Mouse (Mus musculus) left cerebral cortex, postnatal 25 days (tissue): ENCODE results near the gene Tgm6. TPM values are rescaled to one million over a fixed set of nuclear protein-coding genes. Genes with fewer than 3 reads are reported as not detected.
A peak's percentile ranks its signal among the peaks of the same experiment; 100 is the strongest.

ENCODE experiments used
- DNase-seq, 2 experiments: peaks; one replicate each; pipeline ENCODE4 v3.0.0; 2022; ENCODE audit warnings: low spot score in 2 of 2, mixed read lengths in 1 of 2
- intact Hi-C: fragments of 180-260 bp; cut with DNase I; formaldehyde crosslinking; loops from one replicate; pipeline ENCODE4 v1.15.1; 2025
- total RNA-seq, 2 experiments: library from RNA; stranded (reverse); gene quantifications; 2 replicates each; pipeline ENCODE4 v1.2.3; 2021

The Tgm6 gene
- total RNA-seq, 2 experiments from 2014 or later: 0.16 TPM; not detected in 1

DNA sequence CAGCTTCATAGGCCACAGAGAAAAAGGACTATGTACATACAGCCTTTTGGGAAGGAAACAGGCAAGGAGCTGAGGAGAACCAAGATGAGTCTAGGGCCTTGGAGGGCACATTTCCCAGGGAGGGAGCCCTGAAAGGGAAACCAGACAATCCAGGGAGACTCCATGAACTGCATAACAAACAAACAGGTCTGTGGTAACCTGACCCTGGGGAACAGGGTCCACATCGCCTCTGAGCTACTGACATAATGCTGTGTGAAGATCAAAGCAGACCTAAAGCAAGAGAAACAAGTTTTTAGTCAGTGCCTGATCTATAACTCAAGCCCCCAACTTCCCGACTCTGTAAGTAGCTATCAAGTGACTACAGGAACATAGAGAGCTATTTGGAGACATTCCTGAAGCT, 59.5 kb downstream of the Tgm6 start:
- intact Hi-C loops: no loop called here
- no peak for DNase-seq

DNA sequence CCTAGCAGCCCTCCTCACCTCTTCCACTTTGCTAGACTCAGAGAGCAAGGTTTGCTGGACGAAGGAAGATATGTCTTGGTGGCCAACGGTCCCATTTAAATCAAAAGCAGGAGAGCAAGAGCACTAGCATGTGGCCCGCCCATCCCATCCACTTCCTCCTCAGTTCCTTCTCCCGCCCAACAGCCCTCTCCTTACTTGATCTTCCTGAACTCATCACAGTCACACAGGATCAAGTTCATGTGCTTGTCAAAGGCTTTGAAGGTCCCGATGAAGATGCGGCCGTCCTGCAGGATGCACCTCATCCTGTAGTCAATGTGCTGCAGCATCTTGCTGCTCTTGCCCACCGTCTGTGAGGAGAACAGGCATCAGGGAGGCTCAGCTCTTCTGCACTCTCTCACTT, 64.6 kb downstream of the Tgm6 start:
- DNase-seq: no peak
- intact Hi-C loops: loop anchor here (5.0 kb wide), 1 partner anchor 70 kb away; no protein-coding TSS in a partner anchor

DNA sequence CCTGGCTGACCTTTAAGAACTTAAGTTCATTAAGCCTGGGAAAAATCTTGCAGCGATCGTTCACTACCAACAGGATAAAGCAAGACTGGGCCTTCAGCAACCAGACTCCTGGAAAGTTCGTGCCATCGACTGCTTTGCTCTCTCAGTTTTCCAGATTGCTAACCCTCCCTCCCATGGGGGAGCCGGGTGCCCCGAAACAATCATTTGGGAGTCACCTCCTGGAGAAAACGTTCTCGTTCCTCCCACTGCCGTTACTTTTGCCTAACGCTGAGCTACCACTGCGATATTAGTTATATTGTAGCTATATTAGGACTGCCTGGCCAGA, 66.1 kb downstream of the Tgm6 start:
- DNase-seq: peak in 1 of 2 experiments; percentile 21
- intact Hi-C loops: loop anchor here (2.0 to 5.0 kb wide), 2 partner anchors 69 to 96 kb away; partner anchors contain the start of gene Nop56

DNA sequence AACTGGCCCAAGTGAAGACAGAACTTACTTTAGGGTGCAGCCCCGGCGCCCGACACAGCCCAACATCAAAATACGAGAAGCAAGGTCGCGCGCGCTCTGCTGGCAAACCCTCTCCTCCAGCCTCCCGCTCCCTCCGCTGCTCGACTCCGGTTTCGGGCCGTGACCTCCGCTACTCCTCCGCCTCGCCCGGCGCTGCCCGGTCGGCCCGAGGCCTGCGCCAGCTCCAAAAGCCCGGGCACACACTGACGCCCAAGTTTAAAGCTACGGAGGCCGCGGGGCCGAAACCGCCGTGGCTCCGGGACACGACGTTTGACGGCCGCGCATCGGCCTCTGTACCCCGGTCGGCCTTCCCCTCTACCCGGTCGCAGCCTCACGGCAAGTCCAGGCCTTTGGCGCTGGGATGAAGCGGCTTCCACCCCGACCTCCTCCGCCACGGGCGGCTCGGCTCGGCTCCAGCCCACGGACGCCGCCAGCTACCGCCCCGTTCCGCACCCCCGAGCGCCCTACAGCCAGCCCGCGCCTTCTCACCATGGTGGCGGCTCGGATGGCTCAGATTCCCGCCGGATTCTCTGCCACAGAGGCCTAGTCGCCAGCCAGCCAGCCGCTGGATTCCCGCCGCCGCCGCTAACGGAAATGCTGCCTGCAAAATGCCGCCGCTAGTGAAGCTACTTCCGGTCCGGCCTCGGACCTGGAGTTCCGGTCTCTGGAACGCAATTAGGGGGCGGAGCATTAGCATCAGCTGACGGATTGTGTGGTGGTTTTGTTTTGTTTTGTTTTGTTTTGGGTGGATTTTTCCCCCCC, 66.7 kb downstream of the Tgm6 start, which contains the start of gene Snrpb:
Gene Snrpb (minus strand): TSS at position 698 of the 801 bp plus-strand sequence.
- peak; percentile 89 to 92 for DNase-seq
- intact Hi-C loops: loop anchor here (2.0 to 5.0 kb wide), 2 partner anchors 68 to 96 kb away; partner anchors contain the start of gene Nop56

DNA sequence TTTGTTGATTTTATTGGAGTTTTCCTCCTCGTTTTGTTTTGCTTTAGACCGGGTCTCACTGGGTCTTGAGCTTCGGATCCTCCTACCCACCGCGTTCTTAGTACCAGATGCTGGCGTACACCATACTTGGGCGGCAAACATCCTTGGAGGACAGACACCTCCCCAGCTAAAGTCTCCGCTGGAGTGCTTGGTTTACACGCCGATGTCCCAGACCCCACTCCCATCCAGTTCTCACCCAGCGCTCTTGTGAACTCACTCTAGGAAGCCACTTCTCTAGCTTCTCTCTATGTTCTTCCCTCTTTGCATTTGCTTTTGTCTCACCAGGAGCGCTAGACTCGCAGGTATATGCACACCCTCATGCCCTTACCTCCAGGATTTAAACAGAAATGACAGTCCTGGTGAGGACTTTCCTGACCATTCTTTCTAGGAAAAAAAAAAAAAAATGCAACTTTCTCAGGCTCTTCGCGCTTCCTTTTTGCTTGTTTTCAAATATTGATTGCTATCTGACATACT, 67.3 kb downstream of the Tgm6 start:
- DNase-seq: no peak
- intact Hi-C loops: loop anchor here (2.0 to 5.0 kb wide), 2 partner anchors 68 to 95 kb away; partner anchors contain the start of gene Nop56

DNA sequence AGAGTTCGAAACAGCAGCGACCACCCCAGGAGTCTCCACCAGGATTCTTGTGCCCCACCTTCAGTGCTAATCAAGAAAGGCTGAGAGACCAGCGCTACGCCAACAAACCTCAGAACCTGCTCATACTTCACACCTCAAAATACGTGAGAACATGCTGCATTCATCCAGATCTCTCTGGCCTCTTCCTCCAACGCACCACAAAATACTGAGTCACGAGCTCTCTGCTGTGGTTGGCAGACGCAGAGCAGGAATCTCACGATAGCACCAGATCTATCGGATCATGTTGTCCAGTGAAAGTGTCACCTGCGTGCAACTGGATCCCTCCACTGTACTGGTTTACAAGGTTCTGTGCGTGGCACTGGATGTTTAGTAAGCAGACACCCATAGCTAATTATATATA, 76.2 kb downstream of the Tgm6 start:
- intact Hi-C loops: no loop called here
- DNase-seq: peak in 1 of 2 experiments; percentile 6

DNA sequence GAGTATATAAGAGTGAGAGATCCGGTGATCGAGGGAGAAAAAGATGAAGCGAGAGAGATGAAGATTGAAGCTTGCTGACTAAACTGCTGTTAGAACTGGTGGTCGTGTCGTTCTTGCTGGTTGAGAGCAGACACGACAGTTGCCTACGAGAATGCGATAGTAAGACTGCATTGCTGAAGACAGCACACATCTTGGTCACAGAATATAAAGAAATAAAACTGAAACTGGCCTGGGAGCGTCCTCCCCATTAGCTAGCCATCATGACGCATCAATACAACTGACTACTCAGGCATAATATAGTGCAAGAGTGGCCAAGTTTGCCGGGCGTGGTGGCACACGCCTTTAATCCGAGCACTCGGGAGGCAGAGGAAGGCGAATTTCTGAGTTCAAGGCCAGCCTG, 82.7 kb downstream of the Tgm6 start, which contains the start of gene Tmc2:
Gene Tmc2 (plus strand): TSS at position 301 of the 400 bp plus-strand sequence.
- DNase-seq: no peak
- intact Hi-C loops: no loop called here

DNA sequence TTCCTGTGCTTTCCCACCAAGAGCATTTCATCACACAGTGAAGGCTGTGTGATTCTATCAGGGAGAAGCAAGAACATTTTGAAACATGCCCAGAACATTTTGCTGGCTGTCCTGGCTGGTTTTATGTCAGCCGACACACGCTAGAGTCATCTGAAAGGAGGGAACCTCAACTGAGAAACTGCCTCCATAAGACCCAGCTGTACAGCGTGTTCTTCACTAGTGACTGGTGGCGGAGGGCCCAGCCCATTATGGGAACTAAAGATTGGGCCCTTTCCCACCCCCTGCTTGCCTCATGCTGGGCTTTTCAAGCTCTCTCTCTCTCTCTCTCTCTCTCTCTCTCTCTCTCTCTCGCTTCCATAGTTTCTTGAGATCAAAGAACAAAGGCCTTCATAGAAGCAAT, 88.7 kb downstream of the Tgm6 start:
- no peak for DNase-seq
- intact Hi-C loops: no loop called here

Other genes with a start within 250 kb of the Tgm6 start
- gene Tgm3, start 100.1 kb upstream of the Tgm6 start, total RNA-seq: 1 to 10 TPM; 3.0 to 4.4 TPM
- 100 to 1,000 TPM in 1 of 2 experiments, 10 to 100 TPM in 1; 93.6 to 109 TPM for gene Snrpb, start 67.0 kb downstream of the Tgm6 start, total RNA-seq
- not detected for gene Tmc2, start 82.8 kb downstream of the Tgm6 start, total RNA-seq
- gene Nop56, start 162.0 kb downstream of the Tgm6 start, total RNA-seq: 100 to 1,000 TPM; 112 to 113 TPM
- 100 to 1,000 TPM; 267 to 269 TPM for gene Idh3b, start 172.1 kb downstream of the Tgm6 start, total RNA-seq
- 1 to 10 TPM; 7.8 to 8.3 TPM for gene Ebf4, start 182.8 kb downstream of the Tgm6 start, total RNA-seq